Mouse (Mus musculus): ENCODE results near the gene Lrig3.

Gene Lrig3

GRCm38 (mm10) chr10:125965968-125966480, at the start of gene Lrig3:
TSS of gene Lrig3 (plus strand) at chr10:125966168.
- in situ Hi-C loops (cut with MboI, MseI), result no loop called here

GRCm38 (mm10) chr10:125916781-125917180, 49.2 kb upstream of the Lrig3 start:
- in situ Hi-C loops (cut with MboI, MseI), result no loop called here

DNA sequence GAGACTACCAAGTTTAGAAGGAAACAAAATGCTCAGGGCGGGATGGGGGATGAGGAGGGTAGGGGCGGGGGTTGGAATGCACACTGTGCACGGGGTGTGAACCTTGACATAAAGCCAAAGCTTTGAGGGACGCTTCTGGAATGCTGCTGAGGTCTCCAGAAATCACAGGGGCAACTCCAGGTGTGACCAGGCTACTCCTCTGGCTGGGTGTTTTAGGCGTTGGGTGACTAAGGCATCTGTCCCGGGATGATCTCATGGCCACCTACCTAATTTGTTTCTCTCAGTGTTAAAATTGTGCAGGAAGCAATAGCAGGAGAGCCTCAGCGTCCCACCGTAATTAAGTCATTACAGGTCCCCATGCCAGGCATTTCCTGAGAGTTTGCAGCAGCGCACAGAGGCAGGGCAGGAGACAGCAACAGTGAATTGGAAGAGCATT, 48.5 kb upstream of the Lrig3 start:
- in situ Hi-C loops (cut with MboI, MseI), result no loop called here

DNA sequence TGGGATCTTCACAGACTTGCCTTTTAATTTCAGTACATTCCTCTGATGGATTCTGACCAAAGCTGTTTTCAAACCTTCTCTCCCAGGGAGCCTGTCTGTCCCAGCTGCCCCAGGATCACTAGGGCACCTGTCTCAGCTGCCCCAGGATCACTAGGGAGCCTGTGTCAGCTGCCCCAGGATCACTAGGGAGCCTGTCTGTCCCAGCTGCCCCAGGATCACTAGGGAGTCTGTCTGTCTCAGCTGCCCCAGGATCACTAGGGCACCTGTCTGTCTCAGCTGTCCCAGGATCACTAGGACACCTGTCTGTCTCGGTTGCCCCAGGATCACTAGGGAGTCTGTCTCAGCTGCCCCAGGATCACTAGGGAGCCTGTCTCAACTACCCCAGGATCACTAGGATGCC, 47.0 kb upstream of the Lrig3 start:
- in situ Hi-C loops (cut with MboI, MseI), result no loop called here

GRCm38 (mm10) chr10:125921654-125922446, 44.1 kb upstream of the Lrig3 start:
- in situ Hi-C loops (cut with MboI, MseI), result no loop called here

- in situ Hi-C loops (cut with MboI, MseI), result no loop called here
Observed at GRCm38 (mm10) chr10:125929961-125930360, 36.0 kb upstream of the Lrig3 start.

DNA sequence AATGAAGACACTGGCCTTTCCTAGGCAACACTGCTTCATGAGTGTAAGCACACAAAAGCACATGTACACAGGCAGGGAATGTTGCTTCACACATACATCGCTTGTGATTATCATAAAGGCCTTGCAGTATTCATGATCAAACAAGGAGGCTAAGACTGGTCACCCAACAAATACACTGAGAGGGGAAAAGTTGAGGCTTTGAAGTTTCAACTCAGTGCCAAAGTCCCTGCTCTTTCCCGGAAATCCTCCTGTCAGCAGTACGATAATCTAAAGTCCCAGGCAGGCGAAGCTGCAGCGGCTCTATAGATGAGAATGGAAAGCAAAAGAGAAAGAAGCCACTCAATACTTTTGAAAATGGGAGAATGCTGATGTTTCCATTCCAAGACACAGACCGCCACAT, 32.6 kb upstream of the Lrig3 start:
- in situ Hi-C loops (cut with MboI, MseI), result no loop called here

DNA sequence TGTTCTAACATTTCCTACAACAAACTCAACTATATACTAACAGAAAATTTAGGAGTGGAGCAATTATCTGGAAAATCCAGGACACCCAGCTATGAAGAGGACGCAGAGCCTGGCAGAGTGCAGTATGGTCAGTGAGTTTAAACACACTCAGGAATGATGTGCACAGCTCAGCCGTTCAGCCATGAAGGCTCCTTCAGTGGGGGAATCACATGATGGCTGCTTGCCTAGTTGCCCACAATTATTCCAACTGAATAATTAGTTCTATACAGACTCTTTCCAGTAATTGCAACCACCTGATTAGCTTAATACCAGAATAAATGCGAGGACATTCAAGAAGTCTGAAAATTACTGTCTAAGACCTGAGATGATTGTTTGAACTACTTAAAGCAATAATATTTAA, 31.9 kb upstream of the Lrig3 start:
- in situ Hi-C loops (cut with MboI, MseI), result no loop called here

- in situ Hi-C loops (cut with MboI, MseI), result no loop called here
Observed at GRCm38 (mm10) chr10:125937517-125938497, 28.2 kb upstream of the Lrig3 start.

DNA sequence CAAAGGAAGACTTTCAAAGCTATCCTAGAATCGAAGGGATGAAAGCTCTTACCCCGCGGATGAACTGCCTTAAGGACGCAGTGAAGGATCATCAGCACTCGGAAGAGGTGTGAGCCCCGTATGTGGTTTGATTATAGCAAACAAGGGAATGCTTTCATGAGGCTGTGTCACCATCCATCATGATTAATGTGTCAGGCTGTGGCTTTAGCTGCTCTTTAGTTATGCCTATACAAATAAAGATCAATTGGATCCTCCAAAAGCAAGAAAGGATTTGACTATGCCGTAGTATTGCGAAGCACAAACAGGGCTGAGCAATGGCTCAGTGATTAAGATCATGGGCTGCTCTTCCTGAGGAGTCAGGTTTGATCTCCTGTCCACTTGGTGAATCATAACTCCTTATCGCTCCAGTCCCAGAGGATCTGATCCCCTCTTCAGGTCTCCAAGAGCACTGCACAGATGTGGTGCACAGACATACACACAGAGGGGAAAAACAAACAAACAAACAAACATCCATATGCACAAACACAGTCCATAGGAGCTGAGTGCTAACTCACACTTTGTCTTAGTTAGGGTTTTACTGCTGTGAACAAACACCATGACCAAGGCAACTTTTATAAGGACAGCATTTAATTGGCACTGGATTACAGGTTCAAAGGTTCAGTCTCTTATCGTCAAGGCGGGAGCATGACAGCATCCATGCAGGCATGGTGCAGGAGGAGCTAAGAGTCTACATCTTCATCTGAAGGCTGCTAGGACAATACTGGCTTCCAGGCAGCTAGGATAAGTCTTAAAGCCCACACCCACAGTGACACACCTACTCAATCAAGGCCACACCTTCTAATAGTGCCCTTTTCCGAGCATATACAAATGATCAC, 27.2 kb upstream of the Lrig3 start:
- in situ Hi-C loops (cut with MboI, MseI), result no loop called here

- in situ Hi-C loops (cut with MboI, MseI), result no loop called here
Observed at GRCm38 (mm10) chr10:125940316-125941059, 25.5 kb upstream of the Lrig3 start.

- in situ Hi-C loops (cut with MboI, MseI), result no loop called here
Observed at GRCm38 (mm10) chr10:125943098-125943497, 22.9 kb upstream of the Lrig3 start.

DNA sequence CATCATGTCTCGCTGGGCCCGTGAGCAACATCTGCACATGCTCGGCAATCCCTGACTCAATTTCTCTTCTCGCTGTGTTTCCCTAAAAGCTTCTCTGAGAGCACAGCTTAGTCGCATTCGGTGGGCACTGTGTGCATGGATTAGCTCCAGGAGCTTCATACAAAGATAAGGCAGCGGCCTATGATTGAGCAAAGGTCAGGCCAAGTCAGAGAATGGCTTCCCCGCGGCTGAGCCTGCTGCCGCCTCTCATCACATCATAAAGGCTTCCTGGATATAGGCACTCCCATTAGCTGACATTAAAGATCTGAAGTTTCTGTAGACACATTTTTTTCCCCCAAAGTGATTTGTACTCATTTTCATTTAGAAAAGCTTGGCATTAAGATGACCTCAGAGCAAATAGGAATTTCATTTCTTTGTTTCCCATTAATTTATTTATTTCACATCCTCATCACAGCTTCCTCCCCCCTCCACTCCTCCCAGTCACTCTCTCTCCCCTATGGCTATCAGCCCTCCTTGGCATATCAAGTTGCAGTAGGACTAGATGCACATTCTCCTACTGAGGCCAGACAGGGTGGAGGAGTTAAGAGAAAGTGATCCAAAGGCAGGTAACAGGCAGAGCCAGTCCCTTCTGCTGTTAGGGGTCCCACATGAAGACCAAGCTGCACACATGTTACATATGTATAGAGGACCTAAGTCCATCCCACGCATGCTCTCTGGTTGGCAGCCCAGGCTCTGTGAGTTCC, 21.0 kb upstream of the Lrig3 start:
- in situ Hi-C loops (cut with MboI, MseI), result loop anchor here (5.0 kb wide), 1 partner anchor 143 kb away; no protein-coding TSS in a partner anchor

- in situ Hi-C loops (cut with MboI, MseI), result loop anchor here (5.0 kb wide), 1 partner anchor 147 kb away; no protein-coding TSS in a partner anchor
Observed at GRCm38 (mm10) chr10:125948842-125949474, 17.0 kb upstream of the Lrig3 start.

- in situ Hi-C loops (cut with MboI, MseI), result no loop called here
Observed at GRCm38 (mm10) chr10:125951633-125952032, 14.3 kb upstream of the Lrig3 start.

GRCm38 (mm10) chr10:125954343-125954742, 11.6 kb upstream of the Lrig3 start:
- in situ Hi-C loops (cut with MboI, MseI), result no loop called here

DNA sequence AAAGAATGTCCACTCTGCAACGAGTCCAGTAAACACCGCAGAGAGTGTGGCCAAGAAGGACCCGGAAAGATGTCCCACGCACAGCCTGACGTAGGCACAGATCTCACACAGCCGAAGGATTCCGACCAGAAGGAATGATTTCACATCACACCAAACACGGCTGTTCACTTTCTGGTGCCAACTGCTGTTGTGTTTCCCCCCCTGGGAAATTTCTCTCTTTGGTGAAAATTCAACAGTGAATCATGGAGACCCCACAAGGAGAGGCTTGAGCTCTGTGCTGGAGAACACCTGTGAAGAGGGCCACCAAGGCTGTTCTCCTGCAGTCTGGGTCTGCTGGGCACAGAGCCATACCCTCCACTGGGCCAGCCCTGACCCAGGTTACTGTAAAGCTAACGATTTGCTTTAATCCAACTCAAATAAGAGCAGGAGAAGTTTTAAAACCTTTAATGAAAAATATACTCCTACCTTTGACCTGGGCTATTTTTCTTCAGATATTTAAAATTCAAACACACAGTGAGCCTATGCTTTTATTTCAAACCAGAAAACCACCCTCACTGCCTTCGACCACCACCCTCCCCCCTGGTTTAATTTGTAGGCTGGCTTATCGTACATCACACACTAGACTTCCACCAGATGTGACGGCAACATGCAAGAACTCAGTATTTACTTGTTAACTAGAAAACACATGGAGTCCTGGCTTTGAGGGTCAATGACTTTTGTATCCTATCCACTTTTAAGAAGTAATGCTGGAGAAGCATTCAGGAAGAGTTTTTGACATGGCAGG, 11.0 kb upstream of the Lrig3 start:
- in situ Hi-C loops (cut with MboI, MseI), result no loop called here

- in situ Hi-C loops (cut with MboI, MseI), result no loop called here
Observed at GRCm38 (mm10) chr10:125961411-125962107, 4.4 kb upstream of the Lrig3 start.
